Mouse (Mus musculus): ENCODE results near the gene Fgd1. TPM values are rescaled to one million over a fixed set of nuclear protein-coding genes. Genes with fewer than 3 reads are reported as not detected.

Gene Fgd1
- 54.3 and 56.8 TPM in 2 replicates for total RNA-seq (2012; rRNA removed)

DNA sequence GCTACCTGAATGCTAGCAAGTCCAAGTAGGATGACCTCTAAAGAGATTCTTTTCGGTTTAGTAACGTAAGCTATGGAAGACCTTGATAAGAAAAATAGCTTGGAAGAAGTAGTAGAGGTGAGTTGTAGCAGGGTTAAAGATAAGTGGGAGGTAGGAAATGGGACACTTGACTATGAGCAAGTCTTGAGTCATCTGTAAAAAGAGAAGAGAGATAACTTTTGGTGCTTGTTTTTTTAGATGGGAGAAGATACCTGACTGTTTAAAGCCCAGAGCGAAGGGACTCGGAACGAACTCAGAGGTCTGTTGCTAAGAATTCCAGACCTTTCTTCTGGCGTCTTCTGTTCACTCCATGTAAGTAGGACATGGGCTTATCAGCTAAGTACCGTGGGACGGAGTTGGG, at the start of gene Fgd1:
Gene Fgd1, plus strand, starts transcription at position 301 of the 400 bp plus-strand sequence.
- no peak for DNase-seq (ENCODE audit: low read depth, low spot score)
- Histone ChIP-seq H3K9ac (ENCODE audit: insufficient read depth, low read depth, low read length, poor library complexity, severe bottlenecking) (peak within 1 kb of the TSS; percentile 82), H3K9me3 (ENCODE audit: control insufficient read depth, insufficient read depth, low read depth, low read length) (no peaks in the 10 kb centered on the region), H3K27ac (ENCODE audit: insufficient read depth, low read depth, low read length, poor library complexity, severe bottlenecking) (peak within 1 kb of the TSS; percentile 74), H3K4me3 (ENCODE audit: insufficient read depth in 1 of 2, low read depth in 1 of 2, low read length in 2 of 2, poor library complexity in 1 of 2, severe bottlenecking in 1 of 2) (peak within 1 kb of the TSS; percentile 88 to 95), H3K36me3 (ENCODE audit: control insufficient read depth, insufficient read depth, low read length, poor library complexity, severe bottlenecking) (peaks cover 2% of the 10 kb centered on the region; the same call in 1 of the 2 replicates), H3K4me1 (ENCODE audit: control insufficient read depth in 2 of 2, insufficient read depth in 2 of 2, low read length in 2 of 2, poor library complexity in 1 of 2) (peaks cover 0 to 9% of the 10 kb centered on the region in 2 experiments; a peak in 3 of 4 replicates)
- in situ Hi-C loops (cut with MboI; ENCODE audit: low sequenced_read_pairs in 2 of 2, unreplicated experiment in 2 of 2): no loop called here
- no peak for TF ChIP-seq HCFC1 (IDR thresholded peaks at IDR 0.05; ENCODE audit: borderline replicate concordance, insufficient read depth, low read length)
- no peak for TF ChIP-seq MAFK (IDR thresholded peaks at IDR 0.05; ENCODE audit: insufficient read depth, low read depth, low read length)
- TF ChIP-seq CHD2 (IDR thresholded peaks at IDR 0.05; ENCODE audit: low read depth, low read length): no peak
- no peak for TF ChIP-seq ZNF384 (IDR thresholded peaks at IDR 0.05; ENCODE audit: low read depth, low read length)
- TF ChIP-seq ZC3H11A (IDR thresholded peaks at IDR 0.05; ENCODE audit: borderline replicate concordance, low read depth, low read length): no peak

DNA sequence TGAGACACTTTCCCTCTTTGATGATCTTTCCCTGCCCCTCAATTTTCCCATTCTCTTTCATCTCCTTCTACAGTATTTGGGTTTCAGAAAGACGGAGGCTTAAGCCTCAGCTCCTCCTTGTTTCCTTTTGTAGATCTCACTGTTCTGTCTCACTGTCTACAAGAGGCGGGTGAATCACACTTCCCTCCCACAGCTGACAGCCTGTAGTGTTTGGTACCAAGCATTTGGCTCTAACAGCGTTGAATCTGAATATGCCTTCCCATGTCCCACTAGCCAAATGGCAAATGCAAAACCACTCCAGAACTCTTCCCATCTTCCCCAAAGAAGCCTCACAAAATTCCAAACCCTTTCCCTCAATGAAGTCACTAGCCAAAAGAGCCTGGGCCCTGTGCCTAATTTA, 49.2 kb upstream of the Fgd1 start:
- no peak overlapping the region for H3K27ac ChIP-seq (ENCODE audit: insufficient read depth, low read depth, low read length, poor library complexity, severe bottlenecking)
- in situ Hi-C loops (cut with MboI; ENCODE audit: low sequenced_read_pairs in 2 of 2, unreplicated experiment in 2 of 2): no loop called here
- DNase-seq (ENCODE audit: low read depth, low spot score): no peak
- peaks cover 48% of the 10 kb centered on the region for H3K36me3 ChIP-seq (ENCODE audit: control insufficient read depth, insufficient read depth, low read length, poor library complexity, severe bottlenecking)
- no peaks in the 10 kb centered on the region for H3K9me3 ChIP-seq (ENCODE audit: control insufficient read depth, insufficient read depth, low read depth, low read length)
- no peak overlapping the region for H3K4me3 ChIP-seq (ENCODE audit: insufficient read depth in 1 of 2, low read depth in 1 of 2, low read length in 2 of 2, poor library complexity in 1 of 2, severe bottlenecking in 1 of 2)
- no peaks in the 10 kb centered on the region for H3K4me1 ChIP-seq (ENCODE audit: control insufficient read depth in 2 of 2, insufficient read depth in 2 of 2, low read length in 2 of 2, poor library complexity in 1 of 2)
- no peak overlapping the region for H3K9ac ChIP-seq (ENCODE audit: insufficient read depth, low read depth, low read length, poor library complexity, severe bottlenecking)
- TF ChIP-seq HCFC1 (IDR thresholded peaks at IDR 0.05; ENCODE audit: borderline replicate concordance, insufficient read depth, low read length) (no peak), CHD2 (IDR thresholded peaks at IDR 0.05; ENCODE audit: low read depth, low read length) (no peak), MAFK (IDR thresholded peaks at IDR 0.05; ENCODE audit: insufficient read depth, low read depth, low read length) (no peak), ZC3H11A (IDR thresholded peaks at IDR 0.05; ENCODE audit: borderline replicate concordance, low read depth, low read length) (no peak), ZNF384 (IDR thresholded peaks at IDR 0.05; ENCODE audit: low read depth, low read length) (no peak)

DNA sequence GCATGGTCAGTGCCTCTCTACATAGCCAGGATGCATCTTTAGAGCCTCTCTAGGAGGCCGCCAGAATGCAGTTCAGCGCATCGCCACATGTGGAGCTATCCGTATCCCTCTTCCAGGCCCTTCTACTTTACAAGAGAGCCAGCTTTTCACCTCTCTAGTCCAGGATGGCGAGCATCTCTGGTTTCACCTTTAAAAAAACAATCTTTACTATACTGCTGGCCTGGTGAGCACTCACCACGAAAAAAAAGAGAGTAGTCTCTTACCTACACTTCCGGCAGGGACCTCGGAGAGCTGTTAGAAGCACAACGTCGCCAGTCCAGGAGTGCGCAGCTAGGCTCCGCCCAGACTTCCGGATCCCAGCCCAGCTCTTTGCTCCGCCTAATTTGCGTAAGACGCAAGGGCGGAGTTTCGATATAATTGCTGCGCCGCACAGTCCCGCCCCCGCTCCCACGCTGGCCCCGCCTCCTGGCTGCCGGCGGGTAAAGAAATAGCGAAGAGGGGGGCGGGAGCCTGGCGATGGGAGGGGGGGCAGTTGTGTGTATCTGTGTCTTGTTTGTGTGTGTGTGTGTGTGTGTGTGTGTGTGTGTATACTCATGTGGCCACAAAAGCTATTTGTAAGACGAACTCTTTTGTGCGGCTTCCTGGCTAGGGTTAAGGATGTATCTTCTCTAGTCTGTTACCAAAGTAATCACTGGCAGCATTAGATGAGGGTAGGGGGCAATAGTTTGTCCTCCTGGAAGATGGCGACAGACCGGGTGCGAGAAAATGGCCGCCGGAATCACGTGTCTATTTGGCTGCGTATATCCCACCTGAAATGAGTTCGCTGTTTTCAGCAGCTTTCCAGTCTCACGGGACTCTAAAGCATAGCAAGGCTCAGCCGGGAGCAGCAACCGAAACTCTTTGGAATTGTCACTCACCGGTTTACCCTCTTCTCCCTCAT, 28.7 kb upstream of the Fgd1 start, which contains the start of gene Gnl3l:
Gene Gnl3l, minus strand, starts transcription at position 385 of the 940 bp plus-strand sequence.
- no peak for TF ChIP-seq MAFK (IDR thresholded peaks at IDR 0.05; ENCODE audit: insufficient read depth, low read depth, low read length)
- TF ChIP-seq HCFC1 (IDR thresholded peaks at IDR 0.05; ENCODE audit: borderline replicate concordance, insufficient read depth, low read length): no peak
- no peak for TF ChIP-seq ZNF384 (IDR thresholded peaks at IDR 0.05; ENCODE audit: low read depth, low read length)
- no peak for TF ChIP-seq CHD2 (IDR thresholded peaks at IDR 0.05; ENCODE audit: low read depth, low read length)
- no peak for TF ChIP-seq ZC3H11A (IDR thresholded peaks at IDR 0.05; ENCODE audit: borderline replicate concordance, low read depth, low read length)
- Histone ChIP-seq H3K9me3 (ENCODE audit: control insufficient read depth, insufficient read depth, low read depth, low read length) (no peaks in the 10 kb centered on the region), H3K4me1 (ENCODE audit: control insufficient read depth in 2 of 2, insufficient read depth in 2 of 2, low read length in 2 of 2, poor library complexity in 1 of 2) (peaks cover 0 to 3% of the 10 kb centered on the region in 2 experiments; a peak in 2 of 4 replicates), H3K36me3 (ENCODE audit: control insufficient read depth, insufficient read depth, low read length, poor library complexity, severe bottlenecking) (peaks cover 7% of the 10 kb centered on the region), H3K9ac (ENCODE audit: insufficient read depth, low read depth, low read length, poor library complexity, severe bottlenecking) (peak within 1 kb of the TSS; percentile 89), H3K4me3 (ENCODE audit: insufficient read depth in 1 of 2, low read depth in 1 of 2, low read length in 2 of 2, poor library complexity in 1 of 2, severe bottlenecking in 1 of 2) (peak within 1 kb of the TSS; percentile 87 to 91), H3K27ac (ENCODE audit: insufficient read depth, low read depth, low read length, poor library complexity, severe bottlenecking) (peak within 1 kb of the TSS; percentile 99)
- peak; percentile 78 for DNase-seq (ENCODE audit: low read depth, low spot score)
- in situ Hi-C loops (cut with MboI; ENCODE audit: low sequenced_read_pairs in 2 of 2, unreplicated experiment in 2 of 2): no loop called here

DNA sequence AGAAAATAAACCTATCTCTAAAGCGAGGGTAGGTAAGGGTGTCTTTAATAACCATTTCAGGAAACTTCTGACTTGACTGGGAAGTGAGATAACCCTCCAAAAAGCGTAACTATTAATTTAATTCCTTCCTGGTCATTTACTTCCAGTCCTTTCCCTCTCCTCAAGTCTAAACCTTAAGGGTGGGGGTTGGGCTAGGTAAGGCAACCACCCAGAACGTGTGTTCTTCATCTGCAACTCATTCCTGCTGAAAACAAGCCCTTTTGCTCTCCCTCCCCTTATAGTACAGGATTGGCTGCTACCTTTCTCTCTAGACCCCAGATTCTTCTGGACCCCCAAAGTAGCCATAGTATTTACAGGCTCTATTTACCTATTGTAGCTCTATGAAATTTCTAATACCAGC, 28.1 kb upstream of the Fgd1 start:
- H3K9ac ChIP-seq (ENCODE audit: insufficient read depth, low read depth, low read length, poor library complexity, severe bottlenecking): peak overlapping the region; percentile 89
- H3K27ac ChIP-seq (ENCODE audit: insufficient read depth, low read depth, low read length, poor library complexity, severe bottlenecking): peak overlapping the region; percentile 99
- in situ Hi-C loops (cut with MboI; ENCODE audit: low sequenced_read_pairs in 2 of 2, unreplicated experiment in 2 of 2): no loop called here
- peaks cover 7% of the 10 kb centered on the region for H3K36me3 ChIP-seq (ENCODE audit: control insufficient read depth, insufficient read depth, low read length, poor library complexity, severe bottlenecking)
- no peaks in the 10 kb centered on the region for H3K9me3 ChIP-seq (ENCODE audit: control insufficient read depth, insufficient read depth, low read depth, low read length)
- TF ChIP-seq ZC3H11A (IDR thresholded peaks at IDR 0.05; ENCODE audit: borderline replicate concordance, low read depth, low read length) (no peak), MAFK (IDR thresholded peaks at IDR 0.05; ENCODE audit: insufficient read depth, low read depth, low read length) (no peak), CHD2 (IDR thresholded peaks at IDR 0.05; ENCODE audit: low read depth, low read length) (no peak), HCFC1 (IDR thresholded peaks at IDR 0.05; ENCODE audit: borderline replicate concordance, insufficient read depth, low read length) (no peak), ZNF384 (IDR thresholded peaks at IDR 0.05; ENCODE audit: low read depth, low read length) (no peak)
- no peak for DNase-seq (ENCODE audit: low read depth, low spot score)
- peaks cover 0 to 3% of the 10 kb centered on the region in 2 experiments; a peak in 2 of 4 replicates for H3K4me1 ChIP-seq (ENCODE audit: control insufficient read depth in 2 of 2, insufficient read depth in 2 of 2, low read length in 2 of 2, poor library complexity in 1 of 2)
- peak overlapping the region; percentile 86 to 87 for H3K4me3 ChIP-seq (ENCODE audit: insufficient read depth in 1 of 2, low read depth in 1 of 2, low read length in 2 of 2, poor library complexity in 1 of 2, severe bottlenecking in 1 of 2)
